Mouse (Mus musculus) Patski (cell line): ENCODE data around the gene Odf3b. TPM values are rescaled to one million over a fixed set of nuclear protein-coding genes. Genes with fewer than 3 reads are reported as not detected.

Experiments
- ATAC-seq: fragments of 100-300 bp; one replicate; pipeline ENCODE4 v1.8.0; 2021
- CTCF ChIA-PET: fragments of 350-600 bp; sonication (Branson Sonifier 250); formaldehyde crosslinking; loops from one replicate; lab custom pipeline; 2022; ENCODE audit warnings: inconsistent platforms; lab: Charles Lee
- POLR2A ChIA-PET: fragments of 350-600 bp; sonication (Branson Sonifier 250); formaldehyde crosslinking; loops from one replicate; lab custom pipeline; 2022; ENCODE audit warnings: antibody characterized with exemption, inconsistent platforms; lab: Charles Lee
- DNase-seq: peaks from one replicate; pipeline ENCODE4 v3.0.0-alpha.2; 2011; ENCODE audit warnings: low read depth, low spot score
- H3K27me3 ChIP-seq: fragments of 371-371 bp; one replicate; pipeline ENCODE4 v1.5.1; 2021
- CTCF ChIP-seq: fragments of 100-300 bp; IDR thresholded peaks from one replicate; pipeline ENCODE4 v1.5.1; 2021
- in situ Hi-C: fragments of 300-500 bp; cut with MboI; formaldehyde crosslinking; loops from 3 replicates; pipeline ENCODE4 v1.11.1; 2018; ENCODE audit warnings: low pct_unique_long_range_greater_than_20kb, mixed read lengths
- polyA plus RNA-seq: library from polyadenylated mRNA; unstranded; gene quantifications from one replicate; pipeline ENCODE4 v1.2.3, GENCODE M21; 2021

Odf3b gene
- polyA plus RNA-seq, 1 experiment from 2014 or later: 0.36 TPM

DNA sequence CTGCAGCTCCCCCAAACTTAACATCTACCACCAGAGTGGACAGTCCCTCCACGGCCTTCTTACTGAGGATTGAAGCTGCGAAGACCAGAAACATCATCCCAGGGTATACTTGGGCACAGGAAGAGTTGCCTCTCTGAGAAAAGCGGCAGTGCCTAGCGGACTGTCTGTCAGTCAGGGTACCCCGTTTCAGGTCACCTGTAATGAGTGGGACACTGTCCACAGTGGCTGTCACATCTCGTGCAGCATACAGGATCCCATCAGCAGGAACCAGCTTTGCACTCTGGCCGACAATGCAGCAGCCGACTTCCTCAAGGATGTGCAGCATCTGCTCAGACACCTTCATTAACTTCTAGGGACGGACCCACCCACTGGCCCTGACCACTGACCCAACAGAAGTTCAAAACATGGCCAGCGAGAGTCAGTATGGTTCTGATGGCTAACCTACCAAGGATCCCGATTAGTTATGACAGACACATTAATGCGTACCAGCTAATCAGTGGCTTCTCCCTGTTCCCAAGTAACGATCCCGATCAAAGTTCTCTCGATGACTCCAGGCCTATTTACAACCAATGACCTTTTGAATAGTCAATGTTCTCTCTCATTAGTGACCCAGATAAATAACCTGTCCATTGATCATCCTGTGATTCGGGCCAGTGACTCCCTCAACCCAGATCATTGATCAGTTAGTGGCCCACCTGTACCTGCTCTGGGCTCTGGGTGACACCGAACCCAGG lies 4.1 kb downstream of the Odf3b start:
- peaks cover 18% of the 10 kb centered on the region for H3K27me3 ChIP-seq
- DNase-seq (no peak), ATAC-seq (no peak)
- in situ Hi-C loops: loop anchor here (10.0 kb wide), 1 partner anchor 550 kb away; no protein-coding TSS in a partner anchor
- POLR2A ChIA-PET: interaction anchor here (2.1 kb wide), 1 partner anchor 55 kb away, joined by 6 read pairs; the partner anchor contains the start of genes C730034F03Rik, Chkb and Gm44502
- TF ChIP-seq CTCF: no peak
- CTCF ChIA-PET: interaction anchor here (1.3 to 2.9 kb wide), 4 partner anchors 11 to 156 kb away, joined by 3 to 20 read pairs (median 4); no protein-coding TSS in a partner anchor

DNA sequence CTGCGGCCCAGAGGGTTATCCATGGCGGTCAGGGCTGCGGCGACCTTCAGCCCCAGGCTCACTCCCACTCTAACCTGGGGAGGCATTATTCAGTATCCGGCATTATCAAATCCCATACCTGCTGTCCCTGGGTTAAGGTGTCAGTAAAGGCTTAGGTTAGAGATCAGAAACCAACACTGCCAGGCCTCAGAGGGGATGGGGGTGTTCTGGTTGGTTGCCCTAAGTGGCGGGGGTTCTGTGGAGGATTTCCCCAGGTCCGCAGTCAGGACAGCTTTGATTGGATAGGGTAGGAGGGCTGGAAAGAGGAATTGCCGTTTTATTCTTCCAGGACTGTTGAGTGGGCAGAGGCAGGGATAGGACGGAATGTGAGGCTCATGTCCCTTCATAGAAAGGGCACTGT lies 4.7 kb downstream of the Odf3b start:
- ChIA-PET POLR2A (interaction anchor here (2.1 kb wide), 1 partner anchor 55 kb away, joined by 6 read pairs; the partner anchor contains the start of genes C730034F03Rik, Chkb and Gm44502), CTCF (interaction anchor here (0.9 to 2.9 kb wide), 13 partner anchors 10 to 158 kb away, joined by 3 to 20 read pairs (median 3); partner anchors contain the start of genes Lmf2 and Ncaph2)
- no peak for TF ChIP-seq CTCF
- in situ Hi-C loops: loop anchor here (10.0 kb wide), 1 partner anchor 550 kb away; no protein-coding TSS in a partner anchor
- ATAC-seq: peak; percentile 7
- DNase-seq: no peak
- peaks cover 16% of the 10 kb centered on the region for H3K27me3 ChIP-seq

DNA sequence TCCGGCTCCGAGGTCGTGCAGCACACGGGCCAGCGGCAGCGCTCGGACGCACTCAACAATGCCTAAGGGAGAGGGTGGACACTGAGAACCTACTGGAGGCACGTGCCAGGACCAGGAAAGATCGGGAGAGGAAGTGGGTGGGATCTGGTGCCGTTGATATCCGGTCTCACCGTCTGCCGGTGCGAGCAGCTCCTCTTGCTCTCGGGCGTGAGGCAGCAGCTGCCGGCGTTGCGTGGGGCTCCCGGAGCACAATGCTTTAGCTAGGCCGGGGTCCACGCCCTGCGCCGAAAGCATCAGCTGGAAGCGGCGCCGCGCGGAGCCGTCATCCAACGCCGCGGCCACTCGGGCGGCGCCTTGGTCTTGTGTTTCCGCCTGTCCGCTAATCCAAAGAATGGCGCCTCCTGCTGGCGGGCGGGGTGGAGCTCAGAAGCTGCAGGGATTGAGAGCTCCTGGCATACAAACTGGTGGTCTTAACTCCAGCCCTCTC lies 5.3 kb downstream of the Odf3b start, which contains the start of gene Sco2:
Gene Sco2, minus strand, starts transcription at position 85 of the 487 bp plus-strand sequence.
- peaks cover 10% of the 10 kb centered on the region for H3K27me3 ChIP-seq
- no peak for TF ChIP-seq CTCF
- peak; percentile 78 for ATAC-seq
- CTCF ChIA-PET: interaction anchor here (0.6 to 2.9 kb wide), 15 partner anchors 10 to 157 kb away, joined by 3 to 20 read pairs (median 4); partner anchors contain the start of genes Lmf2 and Ncaph2
- in situ Hi-C loops: loop anchor here (10.0 kb wide), 1 partner anchor 549 kb away; no protein-coding TSS in a partner anchor
- DNase-seq: peak; percentile 34
- POLR2A ChIA-PET: interaction anchor here (1.3 to 2.3 kb wide), 5 partner anchors 14 to 163 kb away, joined by 3 to 9 read pairs (median 6); partner anchors contain the start of genes C730034F03Rik, Chkb, Gm44502 and Lmf2

DNA sequence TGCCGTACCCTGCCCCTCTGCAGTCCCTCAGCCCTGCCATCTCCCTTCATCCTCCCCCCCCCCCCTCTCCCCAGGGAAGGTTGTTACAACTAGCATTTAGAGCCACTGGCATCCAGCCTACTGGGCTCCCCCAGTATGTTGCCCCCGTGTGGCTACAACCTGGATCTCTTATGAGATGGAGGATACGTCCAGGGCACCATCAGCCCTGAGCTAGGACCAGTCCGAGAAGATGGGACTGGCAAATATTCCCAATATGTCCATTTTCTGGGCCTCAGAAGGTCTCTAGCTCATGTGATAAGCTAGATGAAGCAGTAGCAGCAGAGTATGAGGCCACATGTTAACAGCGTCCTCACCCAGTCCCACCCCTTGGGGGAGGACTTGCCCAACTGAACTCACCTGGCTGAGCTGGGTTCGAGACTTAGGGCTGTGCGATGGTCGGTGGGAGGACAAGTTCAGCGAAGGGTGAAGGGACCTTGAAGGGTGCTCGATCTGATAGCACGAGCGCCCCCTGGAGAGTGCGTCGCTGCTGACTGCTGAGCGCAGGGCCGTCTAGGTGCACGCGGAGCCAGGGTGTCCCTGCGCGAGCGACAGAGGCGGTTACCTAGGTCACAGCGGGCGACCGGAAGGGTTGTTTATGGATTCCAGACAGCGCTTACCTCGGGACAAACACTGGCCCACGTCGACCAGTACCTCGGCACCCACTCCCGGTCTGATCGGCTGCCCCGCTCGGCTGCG lies 5.9 kb downstream of the Odf3b start:
- in situ Hi-C loops: loop anchor here (10.0 kb wide), 1 partner anchor 548 kb away; no protein-coding TSS in a partner anchor
- ATAC-seq (peak; percentile 83), DNase-seq (peak; percentile 41)
- ChIA-PET CTCF (interaction anchor here (0.6 to 2.9 kb wide), 18 partner anchors 9 to 157 kb away, joined by 3 to 20 read pairs (median 4); partner anchors contain the start of genes Lmf2 and Ncaph2), POLR2A (interaction anchor here (0.6 to 2.3 kb wide), 7 partner anchors 9 to 625 kb away, joined by 3 to 9 read pairs (median 3); partner anchors contain the start of genes C730034F03Rik, Chkb, Gm44502 and Lmf2)
- peaks cover 4% of the 10 kb centered on the region for H3K27me3 ChIP-seq
- TF ChIP-seq CTCF: no peak

DNA sequence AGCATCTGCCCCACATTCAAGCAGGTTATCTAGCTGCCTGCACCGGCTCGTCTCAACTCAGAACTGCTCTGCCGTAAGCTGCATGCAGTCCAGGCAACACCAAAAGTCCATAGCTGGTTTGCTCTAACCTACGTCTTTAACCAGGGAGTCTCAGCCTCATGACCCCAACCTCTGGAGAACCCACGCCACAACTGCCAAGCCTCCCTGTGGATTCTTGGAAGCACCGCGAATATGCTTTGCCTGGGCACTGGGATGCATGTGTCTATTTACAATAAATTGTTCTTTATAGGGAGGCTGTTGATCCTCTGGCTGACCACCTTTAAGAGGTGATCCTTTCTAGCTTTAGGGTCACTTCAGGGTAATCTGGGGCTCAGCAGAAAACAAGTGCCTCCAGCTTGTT lies 6.5 kb downstream of the Odf3b start:
- in situ Hi-C loops: loop anchor here (10.0 kb wide), 1 partner anchor 548 kb away; no protein-coding TSS in a partner anchor
- no peak for DNase-seq
- ATAC-seq: no peak
- POLR2A ChIA-PET: interaction anchor here (1.1 to 2.3 kb wide), 5 partner anchors 8 to 162 kb away, joined by 3 to 9 read pairs (median 3); partner anchors contain the start of genes Lmf2 and Ncaph2
- CTCF ChIA-PET: interaction anchor here (0.7 to 2.9 kb wide), 8 partner anchors 8 to 85 kb away, joined by 3 to 20 read pairs (median 6); partner anchors contain the start of genes Lmf2 and Ncaph2
- no peaks in the 10 kb centered on the region for H3K27me3 ChIP-seq
- no peak for TF ChIP-seq CTCF

DNA sequence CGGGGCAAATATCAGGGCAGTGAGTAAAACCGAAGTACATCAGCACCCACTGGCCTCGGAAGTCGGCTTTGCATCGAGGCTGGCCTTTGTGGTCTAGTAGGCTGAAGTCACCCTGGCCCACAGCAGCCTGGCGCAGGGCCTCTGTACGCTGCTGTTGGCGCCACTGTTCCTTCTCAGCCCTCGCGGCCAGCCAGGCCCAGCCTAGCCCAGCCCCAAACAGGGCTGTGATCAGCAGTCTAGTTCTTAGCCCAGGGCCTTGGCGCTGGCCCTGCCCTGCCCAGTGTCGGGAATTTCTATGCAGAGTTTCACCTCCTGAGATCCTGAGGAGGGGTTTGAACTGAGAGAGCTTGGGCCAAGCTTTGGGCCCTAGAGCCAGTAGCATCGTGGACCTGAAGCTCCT lies 7.0 kb downstream of the Odf3b start:
- DNase-seq (no peak), ATAC-seq (no peak)
- in situ Hi-C loops: loop anchor here (10.0 kb wide), 1 partner anchor 547 kb away; no protein-coding TSS in a partner anchor
- no peak for TF ChIP-seq CTCF
- ChIA-PET CTCF (interaction anchor here (1.2 to 2.9 kb wide), 5 partner anchors 8 to 63 kb away, joined by 3 to 20 read pairs (median 7); partner anchors contain the start of genes Lmf2 and Ncaph2), POLR2A (interaction anchor here (1.1 to 2.3 kb wide), 4 partner anchors 8 to 162 kb away, joined by 3 to 9 read pairs (median 5); partner anchors contain the start of genes Lmf2 and Ncaph2)
- H3K27me3 ChIP-seq: no peaks in the 10 kb centered on the region

DNA sequence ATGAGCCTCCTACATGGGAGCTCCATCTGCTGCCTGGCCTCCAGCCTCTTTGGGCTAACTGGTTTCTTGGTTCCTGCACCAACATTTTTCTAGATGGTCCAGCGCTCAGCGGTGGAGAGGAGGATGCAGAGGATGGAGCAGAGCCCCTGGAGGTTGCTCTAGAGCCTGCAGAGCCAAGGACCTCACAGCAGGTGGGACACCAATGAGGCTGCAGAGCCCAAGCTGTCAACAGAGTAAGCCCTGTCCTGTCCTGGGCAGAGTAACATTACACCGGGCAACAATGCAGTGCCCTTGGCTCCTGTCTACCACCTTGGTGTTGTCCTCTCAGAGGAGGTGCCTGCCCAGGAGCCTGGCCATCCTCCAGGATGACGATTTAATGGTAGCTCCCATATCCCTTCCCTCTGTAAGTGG lies 13.9 kb downstream of the Odf3b start:
- no peaks in the 10 kb centered on the region for H3K27me3 ChIP-seq
- TF ChIP-seq CTCF: no peak
- DNase-seq (no peak), ATAC-seq (no peak)
- CTCF ChIA-PET: interaction anchor here (3.3 kb wide), 1 partner anchor 9 kb away, joined by 20 read pairs; the partner anchor contains the start of gene Sco2
- in situ Hi-C loops: no loop called here
- POLR2A ChIA-PET: interaction anchor here (1.0 to 1.8 kb wide), 3 partner anchors 8 to 10 kb away, joined by 3 to 6 read pairs (median 4); partner anchors contain the start of genes Lmf2 and Ncaph2

DNA sequence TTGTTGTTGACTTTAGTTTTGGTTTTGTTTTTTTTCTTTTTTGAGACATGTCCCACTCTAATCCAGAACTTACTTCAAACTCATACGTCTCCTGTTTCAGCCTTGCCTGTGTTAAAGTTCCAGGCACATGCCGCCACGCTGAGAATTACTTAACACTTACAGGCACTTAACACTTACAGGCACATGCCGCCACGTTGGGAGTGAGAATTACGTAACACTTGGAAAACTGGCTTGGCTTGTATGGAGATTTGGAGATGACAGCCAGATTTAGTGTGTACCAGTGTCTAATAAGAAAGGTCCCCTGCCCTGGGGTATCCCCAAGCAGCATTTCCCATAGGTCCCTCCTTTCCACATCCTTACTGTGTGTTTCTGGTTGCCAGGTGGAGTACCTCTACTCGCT lies 16.0 kb downstream of the Odf3b start:
- no peak for DNase-seq
- CTCF ChIA-PET: interaction anchor here (3.3 kb wide), 1 partner anchor 11 kb away, joined by 20 read pairs; the partner anchor contains the start of gene Sco2
- H3K27me3 ChIP-seq: no peaks in the 10 kb centered on the region
- POLR2A ChIA-PET: interaction anchor here (1.8 kb wide), 1 partner anchor 8 kb away, joined by 6 read pairs; the partner anchor contains the start of genes Lmf2 and Ncaph2
- no peak for ATAC-seq
- in situ Hi-C loops: no loop called here
- no peak for TF ChIP-seq CTCF

DNA sequence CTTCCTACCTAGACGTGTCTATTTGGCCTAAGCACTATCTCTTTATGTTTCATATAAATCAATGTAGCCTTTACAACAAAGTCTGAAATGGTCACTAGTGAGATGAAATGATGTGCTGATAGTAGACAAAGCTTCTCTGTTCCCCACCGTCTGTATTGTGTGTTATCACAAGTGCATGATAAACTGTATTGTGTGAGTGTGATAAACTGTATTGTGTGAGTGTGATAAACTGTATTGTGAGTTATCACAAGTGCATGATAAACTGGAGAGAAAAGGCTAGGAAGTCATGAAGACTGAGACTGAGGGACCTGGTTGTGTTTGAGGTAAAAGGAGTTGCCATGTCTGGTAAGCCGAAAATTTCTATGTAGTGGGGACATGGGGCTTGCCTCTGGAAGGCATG lies 20.3 kb downstream of the Odf3b start:
- ChIA-PET POLR2A (interaction anchor here (0.7 to 1.8 kb wide), 2 partner anchors 14 to 119 kb away, joined by 3 to 7 read pairs; partner anchors contain the start of gene Sco2), CTCF (no interaction called here)
- H3K27me3 ChIP-seq: no peaks in the 10 kb centered on the region
- TF ChIP-seq CTCF: no peak
- in situ Hi-C loops: no loop called here
- no peak for DNase-seq
- no peak for ATAC-seq
